Mouse (Mus musculus): ENCODE data around the gene Med9. TPM values are rescaled to one million over a fixed set of nuclear protein-coding genes. Genes with fewer than 3 reads are reported as not detected.

Med9 gene
- polyA plus RNA-seq, 1 experiment from 2014 or later = 32.4 TPM

Other genes with a start within 250 kb of the Med9 start
- gene Pld6, start 160.6 kb upstream of the Med9 start, polyA plus RNA-seq (2015; fragmentation: Nextera tagmentation; extraction: Ambion mirVana) = 13.3 and 13.7 TPM in 2 replicates
- 46.2 and 48.5 TPM in 2 replicates for gene Flcn, start 138.2 kb upstream of the Med9 start, polyA plus RNA-seq (2015; fragmentation: Nextera tagmentation; extraction: Ambion mirVana)
- gene Nt5m, start 108.8 kb upstream of the Med9 start, polyA plus RNA-seq (2015; fragmentation: Nextera tagmentation; extraction: Ambion mirVana) = 77.6 and 78.2 TPM in 2 replicates
- 180 and 183 TPM in 2 replicates for gene Cops3, start 108.4 kb upstream of the Med9 start, polyA plus RNA-seq (2015; fragmentation: Nextera tagmentation; extraction: Ambion mirVana)
- gene Rasd1, start 16.7 kb downstream of the Med9 start, polyA plus RNA-seq (2015; fragmentation: Nextera tagmentation; extraction: Ambion mirVana) = 1.2 and 1.6 TPM in 2 replicates
- 8.1 and 8.4 TPM in 2 replicates for gene Pemt, start 98.3 kb downstream of the Med9 start, polyA plus RNA-seq (2015; fragmentation: Nextera tagmentation; extraction: Ambion mirVana)
- 34.2 and 34.7 TPM in 2 replicates for gene Rai1, start 156.8 kb downstream of the Med9 start, polyA plus RNA-seq (2015; fragmentation: Nextera tagmentation; extraction: Ambion mirVana)

Data from midbrain, embryonic 15.5 days (tissue).